Mouse (Mus musculus) ES-CJ7 (cell line): ENCODE data around the gene Slc26a3.

Experiments used
- DNase-seq: peaks from one replicate; pipeline ENCODE4 v3.0.0; 2011; ENCODE audit warnings: low read depth, low spot score

Slc26a3 gene

DNA sequence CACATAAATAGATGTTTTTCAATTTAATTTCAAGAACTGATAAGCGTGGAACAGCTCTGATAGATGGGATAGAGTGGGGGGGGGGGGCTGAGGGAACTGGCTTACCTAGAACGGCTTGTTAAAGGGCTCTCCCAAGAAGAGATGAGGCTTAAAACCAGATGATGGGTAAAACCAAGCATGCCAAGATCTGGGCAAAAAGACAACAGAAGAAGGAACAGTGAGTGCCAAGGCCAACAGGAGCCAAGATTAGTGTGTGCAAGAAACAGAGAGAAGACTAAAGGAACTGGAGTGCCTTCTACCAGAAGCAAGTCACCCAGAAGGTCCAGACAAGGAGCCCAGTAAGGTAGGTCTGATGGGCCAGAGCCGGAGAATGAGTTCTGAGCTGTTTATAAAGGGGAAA, at the start of gene Slc26a3:
Gene Slc26a3 (plus strand): TSS at position 301 of the 400 bp plus-strand sequence.
- DNase-seq: no peak

DNA sequence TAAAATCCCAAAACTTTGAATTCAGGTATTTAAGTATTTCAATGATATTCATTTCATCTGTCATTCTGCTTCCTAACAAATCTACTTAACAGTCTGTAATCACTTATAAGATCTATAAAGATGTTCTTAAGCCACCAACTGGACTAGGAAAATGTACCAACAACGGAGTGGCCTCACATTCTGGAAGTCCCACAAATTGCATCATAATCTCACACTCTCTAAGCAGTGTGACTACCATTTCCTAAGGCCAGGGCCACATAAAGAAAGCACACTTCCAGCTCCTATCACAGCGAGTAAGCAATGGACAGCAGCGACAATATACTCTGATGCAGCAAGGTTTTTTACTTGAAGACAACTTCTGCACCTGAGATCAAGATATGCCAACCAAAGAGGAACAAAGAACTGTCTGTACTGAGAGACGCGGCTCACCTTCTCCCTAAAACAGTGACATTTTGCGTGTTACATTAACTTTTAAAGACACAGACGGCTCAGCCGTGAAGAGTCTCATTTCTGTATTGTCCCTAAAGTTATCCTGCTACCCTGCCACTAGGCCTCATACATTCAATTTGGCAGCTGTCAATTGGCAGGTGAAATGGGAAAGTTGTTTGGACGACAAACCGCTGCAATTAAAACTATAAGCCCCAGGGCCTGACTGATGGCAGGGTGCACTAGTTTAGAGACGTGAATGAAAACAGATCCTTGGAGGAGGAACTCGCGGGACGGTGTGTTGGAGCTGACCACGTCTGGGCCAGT, 40.3 kb upstream of the Slc26a3 start:
- no peak for DNase-seq

DNA sequence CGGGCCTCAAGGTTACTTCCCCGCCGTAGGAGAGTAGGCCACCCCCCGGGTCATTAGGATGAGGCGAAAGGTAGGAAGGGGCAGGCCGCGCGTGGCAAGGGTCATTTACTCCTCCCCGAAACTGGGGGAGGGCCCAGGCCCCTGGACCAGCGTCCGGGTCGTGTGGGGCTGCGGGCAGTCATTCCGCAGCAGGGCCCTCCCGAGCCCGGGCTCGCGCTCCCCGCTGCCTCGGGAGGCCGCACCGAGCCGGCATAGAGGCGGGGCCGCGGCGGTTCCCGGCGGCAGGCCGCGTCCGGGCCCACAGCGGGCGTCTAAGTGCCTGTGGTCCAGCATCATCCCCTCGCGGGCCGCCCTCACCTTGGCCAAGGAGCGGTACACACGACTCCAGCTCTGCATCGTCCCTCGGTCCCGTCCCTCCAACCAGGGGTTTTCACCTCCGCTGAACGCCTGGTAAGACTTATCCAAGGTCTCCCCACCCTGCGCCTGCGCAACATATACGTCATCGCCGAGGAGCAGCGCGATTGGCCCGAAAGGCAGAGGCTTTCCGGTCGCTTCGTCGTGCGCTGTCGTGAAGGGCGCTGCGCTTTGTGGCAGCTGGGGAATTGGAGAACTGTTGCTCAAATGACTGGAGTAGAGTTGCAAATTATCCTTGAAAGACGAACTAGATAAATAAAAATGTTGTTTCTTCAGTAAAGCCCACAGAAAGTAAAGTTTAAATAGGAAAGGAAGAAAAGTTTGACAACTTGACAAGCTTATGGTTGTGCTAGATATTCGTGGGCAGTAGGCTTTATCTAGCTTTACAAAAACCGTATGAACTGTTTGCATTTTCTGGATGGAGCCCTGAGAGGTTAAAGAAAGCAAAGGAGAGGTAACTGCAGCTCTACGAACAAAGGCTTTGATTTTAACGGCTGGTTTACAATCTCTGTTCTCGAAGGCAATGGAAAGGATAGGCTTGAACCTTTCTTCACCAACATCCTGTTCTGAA, 39.4 kb upstream of the Slc26a3 start, which contains the start of gene Dld:
Gene Dld (minus strand): TSS at position 510 of the 985 bp plus-strand sequence.
- peak; percentile 97 for DNase-seq

DNA sequence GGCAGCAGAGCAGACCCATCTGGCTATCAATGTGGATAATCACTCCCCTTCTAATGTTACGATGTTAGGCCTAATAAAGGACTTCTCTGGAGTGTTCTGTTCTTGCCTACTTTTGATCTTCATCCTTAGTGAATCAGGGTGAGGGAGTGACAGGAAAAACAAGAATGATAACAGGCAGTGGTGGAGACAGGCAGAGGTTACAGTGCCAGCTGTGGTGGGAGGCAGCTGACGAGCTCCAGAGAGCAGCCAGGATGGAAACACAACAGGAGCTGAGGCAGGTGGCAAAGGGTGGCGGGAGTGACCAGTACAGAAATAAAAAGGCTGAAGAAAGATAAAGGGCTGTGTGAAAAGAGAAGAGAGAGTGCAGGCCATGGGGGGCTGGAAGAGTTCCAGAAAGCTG, 24.2 kb upstream of the Slc26a3 start:
- DNase-seq: no peak

DNA sequence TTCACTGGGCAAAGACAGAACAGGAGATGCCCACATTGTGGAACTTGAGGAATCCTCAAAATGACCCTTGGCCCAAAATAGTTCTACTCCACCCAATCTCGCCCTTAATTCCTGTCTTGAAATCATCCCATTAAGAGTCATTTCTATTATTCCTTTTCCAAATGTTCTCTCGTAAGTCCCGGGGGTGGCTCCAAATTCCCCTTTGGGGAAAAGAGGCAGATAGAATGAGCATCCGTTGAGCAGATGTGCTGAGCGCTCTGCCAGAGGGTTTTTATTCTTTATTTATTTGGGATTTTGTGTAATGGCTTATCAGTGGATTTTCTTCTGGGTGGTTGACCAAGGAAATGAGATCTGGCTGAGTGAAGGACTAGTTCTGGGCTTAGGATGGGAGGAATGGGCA, 22.9 kb upstream of the Slc26a3 start:
- DNase-seq: no peak

DNA sequence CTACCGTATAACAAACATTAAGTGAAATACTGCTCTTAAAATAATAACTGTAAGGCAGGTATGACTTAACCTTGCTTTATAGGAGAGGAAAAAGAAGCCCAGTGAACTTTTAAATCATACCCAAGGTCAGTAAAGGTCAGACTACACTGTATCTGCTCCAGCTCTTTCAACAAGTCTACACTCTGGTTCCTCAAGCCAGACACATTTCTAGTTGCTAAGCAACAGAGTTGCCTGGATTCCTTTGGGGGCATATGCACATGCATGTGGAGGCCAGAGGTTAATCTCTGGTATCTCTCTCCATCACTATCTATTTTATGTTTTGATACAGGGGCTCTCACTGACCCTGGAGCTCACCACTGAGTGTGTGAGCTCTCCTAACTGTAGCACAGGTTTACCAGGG, 21.6 kb upstream of the Slc26a3 start:
- no peak for DNase-seq

DNA sequence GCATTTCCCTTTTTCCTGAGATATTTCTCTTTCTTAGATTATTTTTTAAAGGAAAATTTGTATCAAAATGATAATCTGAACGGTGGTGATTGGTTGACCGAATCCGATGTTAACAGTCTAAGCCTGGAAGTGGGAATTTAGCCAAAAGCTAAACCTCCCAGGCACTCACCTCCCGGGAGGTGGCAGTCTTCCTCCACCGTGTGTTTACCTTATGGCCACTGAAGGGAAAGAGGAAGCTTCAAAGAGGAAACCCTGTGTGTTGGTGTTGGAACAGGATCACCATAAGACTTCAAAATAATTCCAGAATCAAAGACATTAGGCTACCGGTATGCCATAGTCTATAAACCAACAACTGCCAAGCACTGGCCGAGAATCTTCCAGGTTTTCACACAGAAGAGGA, 21.0 kb upstream of the Slc26a3 start:
- no peak for DNase-seq

DNA sequence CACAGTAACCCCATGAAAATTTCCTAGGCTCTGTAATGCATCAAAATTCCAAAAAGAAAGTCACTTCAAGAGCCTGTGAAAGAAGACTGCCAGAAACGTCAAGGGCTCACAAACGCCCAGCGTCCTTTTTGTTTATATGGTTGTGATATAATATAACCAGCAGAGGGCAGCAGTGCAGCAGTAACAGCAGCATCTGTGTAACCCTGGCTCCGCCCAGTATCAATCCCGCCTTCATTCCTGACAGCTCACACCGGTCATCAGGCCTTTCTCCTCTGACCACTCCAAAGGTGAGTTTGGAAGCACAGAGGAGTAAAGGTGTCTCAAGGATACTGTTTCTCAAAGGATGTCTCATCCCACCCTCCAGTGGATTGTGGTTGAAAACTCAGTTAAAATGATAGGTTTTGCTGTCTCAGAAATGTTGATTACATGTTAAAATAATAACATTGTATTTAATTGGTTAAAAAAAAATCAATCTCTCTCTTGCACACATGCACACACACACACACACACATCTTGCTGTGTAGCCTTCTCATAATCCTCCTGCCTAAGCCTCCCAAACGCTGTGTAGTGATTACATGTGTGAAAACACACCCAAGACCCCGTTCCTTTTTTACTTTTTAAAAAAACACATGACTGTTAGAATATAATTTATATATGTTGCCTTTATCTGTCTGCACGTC, 15.9 kb upstream of the Slc26a3 start:
- peak; percentile 66 for DNase-seq

DNA sequence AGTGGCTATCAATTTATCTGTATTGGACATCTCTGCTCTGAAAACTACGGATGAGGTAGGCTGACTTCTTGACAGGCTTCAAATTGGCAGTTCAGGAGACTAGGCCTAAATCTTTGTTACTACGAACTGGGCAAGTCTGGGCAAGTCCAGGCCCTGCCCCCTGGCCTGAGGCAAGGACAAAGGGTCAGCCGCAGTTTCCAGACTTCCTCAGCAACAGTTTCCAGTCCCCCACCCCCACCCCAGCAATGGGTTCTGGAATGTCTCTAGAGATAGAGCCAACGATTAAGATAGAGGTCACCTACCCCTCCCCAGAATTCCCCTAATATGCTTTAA, 15.4 kb upstream of the Slc26a3 start:
- peak; percentile 25 for DNase-seq

DNA sequence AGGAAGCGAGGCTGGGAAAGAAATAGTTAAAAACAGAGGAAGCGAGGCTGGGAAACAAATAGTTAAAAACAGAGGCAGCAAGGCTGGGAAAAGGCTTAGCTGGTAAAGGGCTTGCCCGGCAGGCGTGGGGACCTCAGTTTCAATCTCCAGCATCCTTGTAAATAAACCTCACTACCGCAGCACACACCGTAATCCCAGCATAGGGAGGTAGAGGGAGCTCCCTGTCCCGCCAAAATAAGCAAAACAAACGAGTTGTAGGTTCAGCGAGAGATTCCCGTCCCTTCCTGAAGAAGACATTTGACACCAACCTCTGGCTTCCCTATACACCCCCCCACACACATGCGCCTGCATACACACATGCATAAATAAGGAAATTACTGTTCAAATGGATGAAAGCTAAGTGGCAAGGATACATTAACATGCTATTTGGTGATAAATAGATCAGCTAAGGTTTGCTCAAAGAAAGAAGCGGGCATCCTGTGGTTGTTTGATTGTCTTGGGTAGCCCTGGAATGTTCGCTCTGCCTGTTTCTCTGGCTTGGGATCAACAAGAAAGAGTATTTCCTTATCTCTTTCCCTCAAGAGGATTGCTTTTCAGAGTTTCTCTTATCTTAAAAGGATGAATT, 14.2 kb upstream of the Slc26a3 start:
- DNase-seq: peak; percentile 68

DNA sequence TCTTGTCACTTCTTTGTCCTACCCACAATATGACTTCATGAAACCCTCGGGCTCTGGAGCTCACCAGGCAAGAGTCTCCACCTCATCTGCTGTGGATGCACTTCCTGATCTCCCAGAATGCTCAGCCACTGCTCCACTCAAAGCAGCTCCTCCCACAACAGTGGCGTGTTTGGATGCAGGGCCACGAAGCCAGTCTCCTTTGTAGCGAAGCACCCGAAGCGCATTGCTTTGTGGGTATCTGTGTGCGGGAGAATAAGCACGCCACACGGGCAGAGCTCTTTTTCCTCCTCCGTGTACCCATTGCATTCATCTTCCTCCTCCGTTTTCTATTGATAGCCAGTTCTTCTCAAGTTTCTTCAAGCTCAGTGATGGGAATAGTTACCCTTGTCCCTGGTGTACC, 13.4 kb upstream of the Slc26a3 start:
- no peak for DNase-seq

DNA sequence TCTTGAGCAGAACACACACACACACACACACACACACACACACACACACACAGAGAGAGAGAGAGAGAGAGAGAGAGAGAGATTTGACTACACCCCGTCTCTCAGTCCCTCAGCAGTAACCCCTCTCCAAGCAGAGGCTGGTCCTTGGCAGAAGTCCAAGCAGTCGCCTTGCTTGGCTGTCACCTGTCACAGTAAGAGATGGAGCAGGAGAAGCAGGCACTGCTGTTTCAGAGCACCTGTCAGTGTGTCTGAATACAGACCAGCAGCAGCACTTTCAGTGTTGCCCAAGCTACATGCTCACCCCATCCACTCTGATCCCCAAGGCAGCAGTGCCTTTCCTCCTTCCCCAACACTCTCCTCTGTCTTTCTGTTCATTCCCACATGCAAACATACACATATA, 9.8 kb upstream of the Slc26a3 start:
- DNase-seq: no peak

DNA sequence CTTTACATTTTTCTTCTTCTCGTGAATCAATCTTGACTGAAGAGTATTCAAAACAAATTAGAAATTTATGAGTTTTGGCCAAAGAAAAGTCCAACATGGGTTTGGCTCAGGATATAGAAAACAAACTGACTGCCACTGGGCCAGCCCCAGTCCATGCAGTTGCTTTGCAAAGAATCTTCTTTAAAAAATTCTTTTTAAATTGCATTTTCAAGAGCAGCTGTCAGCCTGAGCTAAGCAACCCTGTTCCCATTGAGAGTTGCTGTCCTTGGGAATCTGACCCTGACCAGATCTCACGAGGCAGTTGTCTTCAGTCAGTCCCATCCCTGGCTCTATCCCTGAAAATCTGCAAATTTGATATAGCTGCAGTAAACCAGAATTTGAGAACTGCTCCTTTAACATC, 8.2 kb upstream of the Slc26a3 start:
- no peak for DNase-seq

DNA sequence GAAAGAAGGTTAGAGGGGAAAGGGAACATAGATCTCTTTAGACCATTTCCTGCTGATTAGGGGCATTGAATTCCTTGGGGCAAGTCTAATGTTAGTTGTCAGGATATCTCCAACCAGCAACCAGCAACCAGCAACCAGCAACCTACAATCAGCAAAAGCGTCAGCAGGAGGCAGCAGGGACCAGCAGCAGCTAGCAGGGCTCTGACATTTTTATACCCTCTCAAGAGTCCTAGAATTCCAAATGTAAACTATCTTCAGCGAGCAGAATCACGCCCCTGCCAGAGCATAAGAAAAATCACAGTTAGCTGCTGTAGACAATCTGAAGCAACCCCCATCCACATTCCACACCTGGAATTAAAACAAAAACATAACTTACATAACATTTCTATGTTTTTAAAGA, 3.4 kb upstream of the Slc26a3 start:
- DNase-seq: no peak

DNA sequence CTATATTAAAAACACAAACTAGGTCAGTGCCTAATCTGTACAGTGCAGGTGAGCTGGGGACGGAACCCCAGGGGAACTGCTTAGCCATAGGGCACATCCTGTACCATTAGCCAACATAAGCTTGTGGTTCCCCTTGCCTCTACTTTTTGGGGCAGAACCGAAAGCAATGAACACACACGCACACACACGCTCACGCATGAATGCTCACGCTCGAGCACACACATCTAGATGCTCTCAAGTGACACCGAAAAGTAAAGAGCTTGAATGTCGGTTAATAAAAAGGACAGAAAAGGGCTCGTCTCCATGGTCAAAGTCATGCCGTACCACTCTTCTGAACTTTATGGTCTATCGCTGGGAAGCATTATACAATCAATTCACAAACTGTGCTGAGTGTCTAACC, 1.0 kb downstream of the Slc26a3 start:
- no peak for DNase-seq

DNA sequence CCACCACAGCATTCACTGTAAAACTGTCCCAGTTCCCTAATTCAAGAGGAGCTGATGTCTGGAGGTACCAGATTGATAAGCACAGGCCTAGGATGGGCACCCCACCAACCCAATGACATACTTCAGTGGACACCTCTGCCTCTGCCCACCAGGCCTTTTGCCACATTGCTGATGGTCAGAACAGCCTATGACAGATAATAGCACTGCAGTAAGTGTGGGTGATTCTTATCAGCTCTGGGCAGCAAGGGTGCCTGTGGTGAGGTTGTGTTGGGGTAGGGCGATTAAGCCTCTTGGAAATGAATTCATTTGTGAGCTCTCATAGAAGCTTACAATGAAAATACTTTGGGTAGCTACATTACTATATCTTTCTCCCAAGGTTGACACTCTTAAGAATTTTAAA, 5.2 kb downstream of the Slc26a3 start:
- DNase-seq: no peak

DNA sequence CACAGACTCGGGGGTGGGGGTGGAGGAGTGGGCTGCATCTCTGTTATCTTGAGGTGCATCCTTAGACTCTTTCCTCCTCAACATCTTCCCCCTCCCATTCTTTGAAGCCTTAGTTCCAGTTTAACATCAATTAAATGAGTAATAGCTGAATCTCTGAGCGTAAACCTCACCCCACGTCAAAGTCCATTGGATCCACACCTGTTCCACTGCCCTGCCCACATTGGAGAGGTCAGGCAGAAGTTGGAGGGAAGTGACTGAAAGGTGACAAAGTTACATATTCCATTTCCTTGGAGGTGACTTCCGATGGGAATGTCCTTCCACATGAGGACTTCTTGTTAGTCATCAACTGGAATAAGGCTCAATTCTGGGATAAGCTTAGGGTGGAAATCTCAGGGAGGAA, 7.0 kb downstream of the Slc26a3 start:
- no peak for DNase-seq

DNA sequence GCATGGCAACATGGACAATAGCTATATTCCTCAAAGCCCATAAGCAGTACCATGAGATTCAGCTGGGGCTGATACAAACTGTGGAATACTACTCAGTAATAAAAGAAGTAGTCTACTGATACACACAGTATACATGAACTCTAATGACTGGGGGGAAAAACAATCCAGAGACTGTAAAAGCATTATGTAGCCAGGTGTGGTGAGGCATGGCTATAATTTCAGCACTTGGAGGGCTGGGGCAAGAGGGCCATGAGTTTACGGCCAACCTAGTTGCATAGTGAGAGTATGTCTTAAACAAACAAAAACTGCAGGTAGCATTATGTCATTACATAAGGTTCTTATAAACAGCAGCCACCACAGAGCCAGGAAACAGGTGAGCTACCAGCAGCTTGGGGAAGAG, 10.2 kb downstream of the Slc26a3 start:
- no peak for DNase-seq

DNA sequence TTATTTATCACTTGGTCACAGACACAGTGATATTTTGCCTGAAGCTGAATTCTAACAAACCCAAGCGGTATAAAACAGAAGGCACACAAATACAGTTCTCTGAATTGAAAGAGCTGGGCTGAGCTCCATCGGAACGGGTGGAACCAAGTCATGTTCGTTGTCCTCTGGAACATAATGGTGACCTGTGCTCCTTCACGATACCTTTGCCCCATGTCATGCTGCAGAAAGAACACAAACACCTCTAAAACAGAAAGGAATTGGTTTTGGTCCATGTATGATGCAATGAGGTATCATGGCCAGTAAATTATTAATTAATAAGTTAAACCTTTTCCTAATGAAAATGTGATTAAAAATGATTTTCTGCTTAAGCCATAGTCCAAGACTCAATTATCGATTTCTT, 11.3 kb downstream of the Slc26a3 start:
- no peak for DNase-seq

DNA sequence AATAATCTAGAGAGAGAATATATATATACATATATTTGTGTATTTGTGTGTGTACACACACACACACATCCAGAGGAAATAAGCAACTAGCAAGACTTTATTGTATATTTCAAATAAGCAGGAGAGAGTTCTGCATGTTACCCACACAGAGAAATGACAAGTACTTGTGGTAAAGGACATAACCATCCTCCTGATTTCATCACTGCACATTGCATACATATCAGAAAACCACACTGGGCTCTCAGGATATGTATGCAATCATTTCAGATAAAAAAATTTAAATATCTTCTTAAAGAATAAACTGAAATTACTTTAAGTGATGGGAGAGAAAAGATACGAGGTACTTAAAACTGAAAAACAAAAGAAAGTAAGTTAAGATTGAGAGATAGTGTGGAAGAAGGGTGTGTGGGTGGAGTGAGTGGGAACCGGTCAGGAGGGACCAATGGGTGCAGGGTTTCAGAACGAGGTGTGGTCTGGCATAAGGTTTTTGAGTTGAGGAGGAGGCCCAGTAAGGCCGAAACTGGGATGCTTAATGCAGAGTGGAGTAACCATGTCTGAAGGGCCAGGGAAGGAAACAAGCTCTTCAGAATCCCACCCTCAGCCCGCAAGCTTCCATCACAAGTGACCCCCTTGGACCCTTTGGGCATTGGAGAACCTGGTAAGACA, 14.0 kb downstream of the Slc26a3 start:
- no peak for DNase-seq

DNA sequence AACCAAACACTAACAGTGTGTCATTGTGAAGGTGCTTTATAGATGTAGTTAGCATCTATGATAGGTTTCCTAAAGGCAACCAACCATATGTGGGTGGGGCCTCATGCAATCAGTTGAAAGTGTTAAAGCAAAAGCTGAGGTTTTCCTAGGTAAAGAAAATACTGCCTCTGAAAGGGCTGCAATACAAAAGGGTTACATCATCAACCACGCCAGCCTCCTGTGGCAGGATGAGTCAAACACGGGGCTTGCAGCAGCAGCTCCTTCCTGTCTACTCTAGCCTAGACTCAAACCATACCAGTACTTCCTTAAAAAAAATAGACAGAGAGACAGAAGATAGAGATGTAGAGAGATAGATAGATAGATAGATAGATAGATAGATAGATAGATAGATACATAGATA, 25.3 kb downstream of the Slc26a3 start:
- DNase-seq: no peak
